Mouse (Mus musculus) cerebellum, postnatal 4 days (tissue): Measurements from ENCODE around the gene Serhl.

ENCODE experiments used
- DNase-seq, 2 experiments: peaks; one replicate each; pipeline ENCODE4 v3.0.0; 2022; ENCODE audit warnings: low spot score in 2 of 2, mixed read lengths in 1 of 2

Serhl gene

DNA sequence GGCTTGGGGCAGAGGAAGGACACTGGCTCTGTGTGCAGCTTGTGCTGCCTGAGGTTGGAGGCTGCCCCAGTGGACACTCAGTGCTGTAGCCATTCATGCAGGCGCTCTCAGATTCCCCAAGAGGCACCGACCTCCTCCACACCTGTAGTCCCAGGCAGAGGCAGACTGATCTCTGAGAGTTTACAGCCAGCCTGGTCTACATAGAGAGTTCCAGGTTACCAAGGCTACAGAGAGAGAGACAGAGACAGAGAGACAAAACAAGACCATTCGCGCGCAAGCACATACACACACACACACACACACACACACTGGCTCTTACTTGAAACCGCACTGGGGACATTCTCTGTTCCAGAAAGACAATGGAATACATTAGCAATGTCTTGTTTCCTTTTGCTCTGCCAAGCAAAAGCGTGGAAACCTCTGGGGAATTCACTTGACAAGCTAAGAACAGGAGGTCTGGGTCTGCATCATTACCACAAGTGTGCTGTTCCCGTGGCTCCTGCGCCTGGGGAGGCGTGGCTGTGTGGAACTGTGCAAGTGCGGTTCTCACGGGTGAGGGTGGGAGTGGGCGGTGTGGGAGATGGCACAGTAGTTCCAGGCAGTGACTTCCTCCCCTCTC, 5.2 kb upstream of the Serhl start:
- DNase-seq = no peak

DNA sequence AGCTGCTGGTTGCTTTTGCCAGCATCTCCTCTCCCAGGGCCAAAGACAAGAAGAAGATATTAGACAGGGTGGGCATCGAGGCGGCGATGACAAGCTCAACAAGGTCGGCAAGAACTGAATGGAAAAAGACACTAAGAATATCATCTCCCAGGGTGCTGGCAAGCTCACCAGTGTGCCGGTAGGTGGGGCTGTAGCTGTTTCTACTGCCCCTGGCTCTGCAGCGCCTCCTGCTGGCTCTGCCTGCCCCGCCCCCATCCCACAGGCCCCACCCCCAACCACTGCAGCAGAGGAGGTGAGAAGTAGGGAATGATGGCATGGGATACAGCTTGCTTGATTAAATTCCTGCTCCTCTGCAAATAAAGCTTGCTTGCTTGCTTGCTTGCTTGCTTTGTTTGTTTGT, 3.4 kb upstream of the Serhl start:
- DNase-seq = peak in 1 of 2 experiments; percentile 48

- no peak for DNase-seq
Measured at GRCm38 (mm10) chr15:83086636-83087328, 2.5 kb upstream of the Serhl start.

- DNase-seq = no peak
Measured at GRCm38 (mm10) chr15:83088495-83089428, 544 bp upstream of the Serhl start.

GRCm38 (mm10) chr15:83090874-83091273, 1.6 kb downstream of the Serhl start:
- no peak for DNase-seq

- DNase-seq = no peak
Measured at GRCm38 (mm10) chr15:83093687-83094086, 4.4 kb downstream of the Serhl start.

- DNase-seq = no peak
Measured at GRCm38 (mm10) chr15:83095950-83096349, 6.6 kb downstream of the Serhl start.

- peak in 1 of 2 experiments; percentile 67 for DNase-seq
Measured at GRCm38 (mm10) chr15:83099533-83100331, 10.4 kb downstream of the Serhl start.

- DNase-seq = no peak
Measured at GRCm38 (mm10) chr15:83100332-83100662, 11.0 kb downstream of the Serhl start.

DNA sequence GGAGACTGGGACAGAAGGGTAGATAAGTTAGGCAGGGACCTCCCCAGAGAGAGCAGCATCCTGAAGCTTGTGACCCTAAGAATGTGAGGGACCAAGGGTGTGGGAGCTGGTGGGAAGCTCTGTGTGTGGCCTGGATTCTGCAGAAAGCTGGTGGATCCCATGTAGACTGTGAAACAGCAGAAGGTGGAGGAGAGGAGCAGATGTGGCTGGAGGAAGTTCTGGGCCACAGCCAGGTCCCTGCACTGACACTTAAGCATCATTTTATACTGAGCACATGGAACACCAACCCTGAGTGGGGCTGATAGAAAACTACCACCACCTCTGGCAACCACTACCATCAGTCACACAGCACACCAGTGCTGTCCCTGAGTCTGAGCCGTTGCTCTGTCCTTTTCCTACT, 13.8 kb downstream of the Serhl start:
- DNase-seq = no peak

DNA sequence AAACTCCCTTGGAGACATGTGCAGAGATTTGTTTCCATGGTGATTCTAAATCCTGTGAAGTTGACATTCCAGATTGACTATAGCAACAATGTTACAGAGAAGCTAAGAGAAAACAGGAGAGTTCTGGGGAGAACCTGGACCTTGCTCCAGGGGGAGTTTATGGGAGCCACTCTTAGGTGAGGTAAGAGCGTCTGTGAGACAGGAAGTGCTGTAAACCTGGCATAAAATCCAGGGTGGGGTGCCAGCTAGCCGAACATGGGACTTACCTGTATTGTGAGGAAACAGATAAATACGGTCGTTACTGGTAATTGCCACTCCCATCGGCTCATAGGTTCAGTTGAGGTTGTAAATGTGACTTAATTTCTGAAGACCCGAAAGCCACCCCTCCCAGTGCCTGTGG, 17.1 kb downstream of the Serhl start:
- DNase-seq = no peak

- DNase-seq = no peak
Measured at GRCm38 (mm10) chr15:83107814-83108213, 18.5 kb downstream of the Serhl start.

DNA sequence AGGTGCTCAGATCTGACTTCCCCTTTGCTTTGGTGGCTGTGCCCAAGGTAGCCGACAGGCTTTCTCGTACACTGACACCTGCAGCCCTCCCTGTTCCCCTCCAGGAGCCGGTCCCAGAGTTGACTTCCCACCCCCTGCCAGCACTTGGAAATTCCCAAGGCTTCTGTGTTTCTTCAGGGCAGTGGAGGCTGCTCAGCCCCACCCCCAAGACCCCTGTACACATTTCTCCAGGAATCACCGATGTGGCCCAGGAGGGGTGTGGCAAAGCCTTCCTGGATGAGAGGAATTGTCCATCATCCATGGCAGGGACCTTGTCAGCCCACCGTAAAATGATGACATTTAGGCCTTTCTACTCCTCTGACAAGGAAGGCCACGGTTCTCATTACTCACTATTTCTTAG, 22.0 kb downstream of the Serhl start:
- no peak for DNase-seq

DNA sequence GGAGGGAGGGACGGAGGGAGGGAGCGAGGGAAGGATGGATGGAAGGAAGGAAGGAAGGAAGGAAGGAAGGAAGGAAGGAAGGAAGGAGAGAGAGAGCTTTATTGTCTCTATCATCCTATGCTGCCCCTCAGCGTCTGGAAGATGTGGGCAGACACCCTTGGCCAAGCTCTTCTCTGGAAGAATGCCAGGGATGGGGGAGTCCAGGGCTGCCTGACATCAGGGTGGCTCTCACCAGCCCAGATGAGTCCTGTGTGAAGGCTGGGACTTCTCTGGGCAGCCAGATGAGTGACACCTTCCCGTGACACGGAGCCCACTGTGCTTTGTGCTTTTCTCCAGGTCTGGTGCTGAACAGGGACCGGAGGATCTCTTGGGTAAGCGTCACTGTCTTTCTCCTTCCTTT, 22.6 kb downstream of the Serhl start:
- DNase-seq = no peak

DNA sequence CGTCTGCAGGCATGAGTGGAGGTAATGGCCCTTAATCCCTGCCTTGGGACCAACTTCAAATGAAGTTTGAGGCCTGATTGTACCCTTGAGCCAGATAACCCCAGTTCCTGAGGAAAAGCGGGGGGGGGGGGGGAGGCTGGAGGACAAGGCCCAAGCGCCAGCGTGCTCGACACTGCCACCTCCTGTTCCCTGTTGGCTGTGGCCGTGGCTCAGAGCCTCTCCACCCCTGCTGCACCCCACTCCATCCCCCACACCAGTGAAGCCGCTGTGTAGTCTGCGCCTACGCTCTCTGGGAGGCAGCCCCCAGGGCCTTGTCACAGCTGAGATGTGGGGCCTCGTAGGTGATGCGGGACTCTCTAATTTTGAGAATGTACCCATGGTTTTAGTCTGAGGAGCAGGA, 23.6 kb downstream of the Serhl start:
- DNase-seq = peak; percentile 58 to 77

DNA sequence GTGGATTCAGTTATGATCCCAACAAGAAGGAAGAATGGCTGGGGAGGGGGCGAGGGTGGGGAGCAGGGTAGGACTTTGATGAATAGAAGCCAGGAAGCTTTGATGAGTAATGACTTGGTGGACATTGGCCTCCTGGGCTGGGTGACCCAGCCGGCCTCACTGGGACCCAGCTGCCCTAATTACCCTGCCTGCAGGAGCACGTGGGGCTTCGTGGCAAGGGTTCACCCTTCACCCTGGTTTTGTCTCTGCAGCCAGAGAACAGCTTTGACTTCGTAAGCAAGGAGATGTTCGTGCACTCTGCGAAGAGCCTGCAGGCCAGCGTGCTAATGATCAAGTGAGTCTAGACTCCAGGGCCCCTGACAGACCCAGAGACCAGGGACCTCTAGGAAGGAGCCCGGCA, 24.8 kb downstream of the Serhl start:
- DNase-seq = no peak

GRCm38 (mm10) chr15:83115071-83115470, 25.8 kb downstream of the Serhl start:
- no peak for DNase-seq

DNA sequence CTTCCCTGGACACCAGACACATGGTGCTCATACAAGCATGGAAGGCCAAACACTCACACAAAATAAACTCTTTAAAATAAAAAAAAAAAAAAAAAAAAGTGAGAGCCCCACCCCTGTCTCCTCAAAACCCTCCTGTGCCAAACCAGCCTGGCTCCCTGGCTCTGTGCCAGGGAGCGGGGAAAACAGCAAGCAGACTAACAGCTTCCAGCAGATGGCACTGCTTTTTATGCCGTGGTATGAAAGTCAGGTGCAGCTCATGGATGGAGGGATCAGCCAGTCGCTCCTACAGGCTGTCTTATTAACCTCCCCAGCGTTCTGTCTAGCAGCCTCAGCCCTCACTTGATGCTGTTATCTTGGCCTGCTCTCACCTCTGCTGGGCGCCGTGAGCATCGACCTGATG, 29.1 kb downstream of the Serhl start:
- peak in 1 of 2 experiments; percentile 76 for DNase-seq

DNA sequence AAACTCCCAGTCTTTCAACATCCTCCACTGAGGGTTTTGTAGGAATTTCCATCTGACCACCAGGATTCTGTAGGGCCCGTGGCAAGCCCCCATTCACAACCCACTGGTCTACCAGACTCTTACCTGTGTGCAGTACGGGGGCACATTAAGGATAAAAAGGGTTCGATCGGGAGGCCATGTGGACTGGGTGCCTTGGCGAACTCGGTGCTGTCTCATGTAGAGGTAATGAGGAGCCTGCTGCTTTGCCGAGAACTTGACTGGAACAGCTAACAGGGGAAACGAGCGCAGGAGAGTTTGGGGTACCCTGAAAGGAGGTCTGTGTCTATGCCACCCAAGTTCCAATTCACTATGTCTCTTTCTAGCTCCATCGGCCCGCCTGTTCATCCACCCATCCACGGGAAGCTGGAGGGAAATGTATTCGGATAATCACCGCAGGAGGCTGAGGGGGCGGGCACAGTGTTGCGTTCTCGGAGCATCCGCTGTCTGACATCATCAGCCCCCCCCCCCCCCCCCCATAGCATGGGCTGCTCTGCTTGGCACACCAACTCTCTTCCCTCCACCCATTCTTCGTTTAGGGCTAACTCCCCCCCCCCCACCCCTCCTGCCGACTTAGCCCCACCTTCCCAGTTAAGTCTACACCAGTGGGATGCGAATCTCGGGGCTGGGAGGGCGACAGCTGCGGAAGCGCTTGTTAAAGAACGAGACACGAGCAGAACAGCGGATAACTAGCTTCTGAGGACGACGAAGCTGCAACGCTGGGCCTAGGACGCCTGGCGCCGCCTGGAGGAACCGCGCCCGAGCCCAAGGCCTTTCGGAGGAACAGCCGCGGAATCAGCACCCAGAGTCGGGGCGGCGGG, 32.6 kb downstream of the Serhl start:
- peak in 1 of 2 experiments; percentile 50 for DNase-seq

- peak; percentile 89 to 90 for DNase-seq
Measured at GRCm38 (mm10) chr15:83122566-83123145, 33.4 kb downstream of the Serhl start, which contains the start of gene Rrp7a. Gene Rrp7a, minus strand, starts transcription at chr15:83122801.
